Mouse (Mus musculus) cerebellum, adult 2 months (tissue): Measurements from ENCODE around the gene Iqgap1. TPM values are rescaled to one million over a fixed set of nuclear protein-coding genes. Genes with fewer than 3 reads are reported as not detected.

Source experiments
- DNase-seq, 2 experiments: peaks; one replicate each; pipeline ENCODE4 v3.0.0; 2021
- H3K27ac ChIP-seq: fragments of 200-500 bp; 2 replicates; pipeline ENCODE4 v1.5.1; 2012; ENCODE audit warnings: low read length, control low read depth, inconsistent platforms; ENCODE audit not compliant: insufficient read depth
- H3K27me3 ChIP-seq: fragments of 200-500 bp; 2 replicates; pipeline ENCODE4 v1.6.1; 2012; ENCODE audit warnings: inconsistent platforms, mild to moderate bottlenecking, low read length, moderate library complexity; ENCODE audit not compliant: control insufficient read depth, insufficient read depth
- H3K4me1 ChIP-seq: fragments of 200-500 bp; 2 replicates; pipeline ENCODE4 v1.6.1; 2011; ENCODE audit warnings: low read length; ENCODE audit not compliant: control insufficient read depth, insufficient read depth
- H3K4me3 ChIP-seq: fragments of 200-500 bp; replicated peaks from 2 replicates; pipeline ENCODE3; 2011; ENCODE audit warnings: mild to moderate bottlenecking, low read depth, low read length, control low read depth; ENCODE audit not compliant: insufficient read depth
- CTCF ChIP-seq: fragments of 200-500 bp; IDR thresholded peaks from 2 replicates; pipeline ENCODE4 v1.5.1; 2011; ENCODE audit warnings: low read depth, mild to moderate bottlenecking, control low read depth, low read length, moderate library complexity, borderline replicate concordance; ENCODE audit not compliant: insufficient read depth
- POLR2A ChIP-seq: fragments of 200-500 bp; IDR thresholded peaks from 2 replicates; pipeline ENCODE4 v1.6.1; 2011; ENCODE audit warnings: low read length, control low read depth, borderline replicate concordance; ENCODE audit not compliant: insufficient read depth
- WGBS: fragments of 180-500 bp; shearing (Covaris S2); methylation state at CpG from one replicate; pipeline ENCODE4 v1.1.7; 2018; 5-methylcytosine and 5-hydroxymethylcytosine counted together
- polyA plus RNA-seq: library from polyadenylated mRNA; depleted of rRNA; stranded (reverse); fragments of >200 nt; gene quantifications from 2 replicates; pipeline ENCODE4 v1.2.3, GENCODE M21; 2012

Iqgap1 gene
- polyA plus RNA-seq, 1 experiment, result 21.0 TPM

- WGBS, result under 1% methylated on average over 69 of the region's 69 CpGs
- no peaks in the 10 kb centered on the region for H3K27me3 ChIP-seq
- H3K27ac ChIP-seq, result peak overlapping the region; percentile 92
- peak overlapping the region; percentile 82 for H3K4me3 ChIP-seq
- H3K4me1 ChIP-seq, result peaks cover 19% of the 10 kb centered on the region; the same call in 1 of the 2 replicates
- TF ChIP-seq CTCF, result 0 out of 2 replicates have a peak, but pooled peaks have one; percentile 16
- TF ChIP-seq POLR2A, result no peak; the same call in 1 of the 2 replicates
- DNase-seq, result peak; percentile 77 to 82
These were observed 137.8 kb downstream of the Iqgap1 start for GRCm38 (mm10) chr7:80687721-80688555.

GRCm38 (mm10) chr7:80685639-80686038, 140.1 kb downstream of the Iqgap1 start:
- H3K27me3 ChIP-seq, result no peaks in the 10 kb centered on the region
- H3K27ac ChIP-seq, result no peak overlapping the region
- TF ChIP-seq CTCF (no peak), POLR2A (no peak)
- H3K4me1 ChIP-seq, result peaks cover 23% of the 10 kb centered on the region; the same call in 1 of the 2 replicates
- 40% methylated on average over 5 of the region's 5 CpGs for WGBS
- peak overlapping the region; percentile 12 for H3K4me3 ChIP-seq
- DNase-seq, result no peak

GRCm38 (mm10) chr7:80682630-80683029, 143.1 kb downstream of the Iqgap1 start:
- TF ChIP-seq POLR2A (no peak), CTCF (no peak)
- peaks cover 26% of the 10 kb centered on the region for H3K4me1 ChIP-seq
- H3K4me3 ChIP-seq, result no peak overlapping the region
- DNase-seq, result no peak
- WGBS, result 26% methylated on average over 1 of the region's 1 CpGs
- H3K27me3 ChIP-seq, result no peaks in the 10 kb centered on the region
- H3K27ac ChIP-seq, result no peak overlapping the region

DNA sequence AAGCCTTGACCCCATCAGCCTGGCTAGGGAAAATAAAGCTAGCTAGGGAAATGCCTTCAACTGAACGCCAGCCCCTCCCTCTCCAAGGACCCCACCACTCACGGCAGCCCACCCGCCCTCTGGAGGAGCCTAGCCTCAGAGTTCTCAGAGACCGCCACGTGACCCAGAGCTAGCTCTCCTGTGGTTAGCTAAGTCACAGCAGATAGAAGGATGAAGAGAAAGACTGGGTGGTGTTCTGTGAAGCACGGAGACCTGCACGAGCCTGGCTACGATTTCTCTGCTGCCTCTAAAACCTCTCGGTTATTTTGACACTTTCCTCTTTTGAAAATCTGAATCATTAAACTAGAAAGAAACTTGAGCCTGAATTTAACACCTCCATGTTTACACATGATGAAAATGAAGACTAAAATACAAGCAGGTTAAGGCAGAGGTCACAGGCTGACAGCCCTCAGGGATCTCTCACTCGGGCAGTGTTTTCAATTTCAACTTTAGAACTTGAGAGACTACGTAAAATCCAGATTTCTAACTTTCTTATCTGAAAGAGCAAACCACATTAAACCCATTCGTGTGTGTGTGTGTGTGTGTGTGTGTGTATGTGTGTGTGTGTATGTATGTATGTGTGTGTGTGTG, 145.4 kb downstream of the Iqgap1 start:
- Histone ChIP-seq H3K27me3 (no peaks in the 10 kb centered on the region), H3K27ac (no peak overlapping the region), H3K4me3 (no peak overlapping the region), H3K4me1 (peaks cover 26% of the 10 kb centered on the region)
- no peak for DNase-seq
- WGBS, result 29% methylated on average over 12 of the region's 12 CpGs
- TF ChIP-seq CTCF (no peak), POLR2A (no peak)

- DNase-seq, result no peak
- Histone ChIP-seq H3K4me3 (no peak overlapping the region), H3K27me3 (no peaks in the 10 kb centered on the region), H3K4me1 (peaks cover 18% of the 10 kb centered on the region), H3K27ac (no peak overlapping the region)
- no peak for TF ChIP-seq POLR2A
- no peak for TF ChIP-seq CTCF
- 66% methylated on average over 3 of the region's 3 CpGs for WGBS
These were observed 153.5 kb downstream of the Iqgap1 start for GRCm38 (mm10) chr7:80672323-80672722.

GRCm38 (mm10) chr7:80670889-80671288, 154.9 kb downstream of the Iqgap1 start:
- TF ChIP-seq CTCF (no peak), POLR2A (no peak)
- DNase-seq, result no peak
- Histone ChIP-seq H3K4me3 (no peak overlapping the region), H3K4me1 (peaks cover 17% of the 10 kb centered on the region), H3K27me3 (no peaks in the 10 kb centered on the region), H3K27ac (no peak overlapping the region)
- 87% methylated on average over 6 of the region's 6 CpGs for WGBS

DNA sequence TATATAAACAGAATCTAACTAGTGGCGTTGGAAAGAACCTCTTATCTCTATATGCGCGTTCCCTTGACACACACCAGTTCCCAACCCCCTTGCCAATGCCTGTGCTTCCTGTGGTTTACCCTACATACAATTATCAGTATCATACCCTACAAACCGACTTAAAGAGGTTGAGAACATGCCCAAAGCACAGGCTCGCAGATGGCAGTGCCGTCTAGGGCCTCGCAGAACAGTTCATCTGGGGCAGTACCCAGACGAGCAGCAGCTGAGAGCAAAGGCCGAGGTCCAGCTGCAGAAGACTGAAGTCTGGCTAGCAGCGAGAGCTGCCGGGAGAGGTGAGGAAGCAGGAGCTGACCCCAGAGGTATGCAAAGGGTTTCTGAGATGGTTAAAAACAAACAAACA, 158.6 kb downstream of the Iqgap1 start:
- no peak for TF ChIP-seq CTCF
- DNase-seq, result no peak
- Histone ChIP-seq H3K27ac (no peak overlapping the region), H3K27me3 (no peaks in the 10 kb centered on the region), H3K4me3 (no peak overlapping the region), H3K4me1 (peaks cover 17% of the 10 kb centered on the region)
- WGBS, result 59% methylated on average over 11 of the region's 11 CpGs
